Mouse (Mus musculus) brain, embryonic 14.5 days (tissue): ENCODE data around the gene Zfp148. TPM values are rescaled to one million over a fixed set of nuclear protein-coding genes. Genes with fewer than 3 reads are reported as not detected.

Experiments
- DNase-seq: peaks from one replicate; pipeline ENCODE4 v3.0.0-alpha.2; 2011; ENCODE audit warnings: low read depth
- CTCF ChIP-seq: fragments of 200-500 bp; IDR thresholded peaks from 2 replicates; pipeline ENCODE4 v1.5.1; 2012; ENCODE audit warnings: inconsistent platforms, mild to moderate bottlenecking, moderate library complexity, borderline replicate concordance; ENCODE audit not compliant: insufficient read depth, insufficient read length; ENCODE audit errors: extremely low read depth
- POLR2A ChIP-seq: fragments of 200-500 bp; IDR thresholded peaks from 2 replicates; pipeline ENCODE4 v1.6.1; 2012; ENCODE audit warnings: mild to moderate bottlenecking, inconsistent platforms, borderline replicate concordance; ENCODE audit not compliant: poor library complexity, insufficient read depth, insufficient read length, severe bottlenecking; ENCODE audit errors: extremely low read depth
- polyA plus RNA-seq: library from polyadenylated mRNA; depleted of rRNA; stranded (reverse); fragments of >200 nt; gene quantifications from 2 replicates; pipeline ENCODE4 v1.2.3, GENCODE M21; 2012

Gene Zfp148
- polyA plus RNA-seq, 1 experiment: 30.8 TPM

DNA sequence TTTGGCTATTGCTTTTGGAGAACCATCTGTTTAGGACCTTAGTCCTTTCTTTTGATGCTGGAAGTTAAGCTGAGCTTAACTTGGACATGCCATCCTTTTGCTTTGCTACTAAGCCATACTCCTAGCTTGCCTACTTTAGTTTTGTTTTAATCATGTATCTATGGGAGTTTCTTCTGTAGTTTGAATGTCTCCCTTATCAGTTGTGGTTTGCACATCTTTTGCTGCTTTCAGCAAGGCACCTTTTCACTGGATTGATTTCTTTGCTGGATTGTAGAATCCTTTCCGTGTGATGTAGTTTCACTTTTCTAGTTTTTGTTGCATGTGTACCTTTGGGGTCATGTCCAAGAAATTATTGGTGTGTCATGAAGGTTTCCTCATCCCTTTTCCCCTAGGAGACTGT, 30.0 kb downstream of the Zfp148 start:
- DNase-seq: no peak
- TF ChIP-seq POLR2A (no peak), CTCF (no peak)

DNA sequence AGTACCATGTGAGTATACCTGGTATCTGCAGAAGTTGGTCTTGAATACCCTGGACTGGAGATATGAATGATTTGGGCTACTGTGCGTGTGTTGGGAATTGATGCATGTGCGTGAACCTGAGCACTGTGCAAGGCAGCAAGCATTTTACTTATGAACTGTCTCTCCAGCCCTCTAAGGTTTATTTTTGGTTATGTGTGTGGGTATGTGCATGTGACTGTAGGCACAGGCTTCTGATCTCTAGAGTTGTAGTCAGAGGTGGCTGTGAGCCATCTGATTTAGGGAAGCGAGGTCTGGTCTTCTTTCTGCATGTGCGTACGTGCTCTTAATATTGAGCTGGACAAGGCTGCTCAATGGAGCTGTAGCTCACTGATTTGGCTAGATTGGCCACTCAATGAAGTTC, 33.6 kb downstream of the Zfp148 start:
- no peak for DNase-seq

DNA sequence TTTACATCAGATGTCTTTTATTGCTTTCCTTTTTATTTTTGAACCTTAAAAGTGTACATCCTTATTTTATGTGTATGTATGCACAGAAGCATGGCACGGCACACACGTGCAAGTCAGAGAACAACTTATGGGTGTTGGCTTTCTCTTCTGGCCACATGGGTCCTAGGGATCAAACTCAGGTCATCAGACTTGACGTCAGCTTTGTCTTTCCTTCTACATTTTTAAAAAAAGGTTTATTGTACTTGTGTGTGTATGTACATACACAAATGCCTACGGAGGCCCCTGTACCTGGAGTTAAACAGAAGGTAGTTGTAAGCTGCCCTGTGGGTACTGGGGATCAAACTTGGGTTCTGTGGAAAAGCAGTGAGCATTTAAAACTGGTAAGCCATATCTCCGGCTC, 35.0 kb downstream of the Zfp148 start:
- TF ChIP-seq CTCF (no peak), POLR2A (no peak)
- DNase-seq: no peak

More for the DNA sequence above, 33.6 kb downstream of the Zfp148 start:
- TF ChIP-seq POLR2A (no peak), CTCF (no peak)

DNA sequence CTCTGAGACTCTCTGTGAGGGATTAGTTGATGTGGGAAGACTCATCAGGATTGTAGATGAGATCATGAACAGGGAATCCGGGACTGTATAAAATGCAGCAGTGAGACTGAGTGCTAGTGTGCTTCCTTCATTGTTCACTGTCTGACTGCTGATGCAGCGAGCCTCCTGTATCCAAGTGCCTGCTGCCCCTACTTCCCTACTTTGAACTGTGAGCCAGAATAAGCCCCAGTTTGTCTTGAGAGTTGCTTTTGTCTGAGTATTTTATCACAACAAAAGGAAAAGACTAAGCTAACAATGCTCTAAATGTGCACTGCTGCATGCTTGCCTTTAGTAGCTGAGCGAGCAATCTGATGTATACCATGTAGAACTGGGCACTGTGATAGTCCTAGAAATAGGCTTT, 47.7 kb downstream of the Zfp148 start:
- peak; percentile 64 for DNase-seq
- TF ChIP-seq POLR2A (no peak), CTCF (no peak)

DNA sequence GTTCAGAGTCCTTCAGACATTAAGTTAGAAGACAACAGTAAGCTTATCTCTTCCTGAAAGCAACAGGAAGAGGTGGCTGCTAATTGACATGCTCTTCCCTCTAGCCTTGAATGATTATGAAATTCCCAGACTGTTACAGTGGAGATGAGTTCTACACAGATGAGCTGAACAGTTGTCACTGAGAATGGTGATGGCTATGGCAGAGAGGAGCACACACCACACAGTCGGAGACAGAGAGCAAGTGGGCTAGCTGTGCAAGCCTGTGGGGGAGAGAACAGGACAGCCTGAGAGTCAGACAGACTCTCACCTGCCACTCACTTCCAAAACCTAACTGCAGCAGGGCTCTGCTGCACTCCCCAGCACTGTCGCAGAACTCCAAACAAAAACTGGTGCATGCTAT, 51.0 kb downstream of the Zfp148 start:
- TF ChIP-seq CTCF (no peak), POLR2A (no peak)
- no peak for DNase-seq

DNA sequence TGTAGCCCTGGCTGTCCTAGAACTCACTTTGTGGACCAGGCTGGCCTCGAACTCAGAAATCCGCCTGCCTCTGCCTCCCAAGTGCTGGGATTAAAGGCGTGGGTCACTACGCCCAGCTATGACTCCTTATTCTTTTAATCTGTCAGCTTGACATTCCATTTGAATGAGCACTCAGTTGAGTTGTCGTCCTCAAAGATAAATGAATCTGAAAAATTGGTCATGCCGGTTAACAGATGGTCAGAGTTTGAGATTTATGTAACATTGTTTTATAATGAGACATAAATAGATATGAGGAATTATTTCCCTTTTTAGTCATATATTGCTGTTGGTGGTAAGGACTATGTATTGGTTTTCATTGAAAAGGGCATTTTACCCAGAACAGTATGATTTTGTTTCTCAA, 60.4 kb downstream of the Zfp148 start:
- TF ChIP-seq CTCF (no peak), POLR2A (no peak)
- DNase-seq: no peak

DNA sequence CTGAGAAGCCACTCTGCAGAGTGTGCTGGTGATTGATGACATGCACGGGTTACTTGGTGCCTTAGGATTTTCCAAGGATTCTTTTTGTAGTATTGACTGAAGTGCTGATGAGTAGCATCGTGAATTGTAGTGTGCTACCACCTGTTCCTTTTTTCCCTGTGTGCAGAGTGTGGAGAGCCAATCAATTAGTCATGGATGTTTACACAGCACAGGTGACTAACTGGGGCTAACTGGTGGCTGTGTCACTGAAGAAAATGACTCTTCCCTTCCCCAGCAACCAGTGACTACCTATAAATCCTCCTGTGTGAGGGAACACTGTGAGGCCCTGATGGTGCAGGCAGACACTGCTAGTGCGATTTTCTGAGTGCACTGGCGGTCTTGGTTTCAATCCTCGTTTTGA, 66.2 kb downstream of the Zfp148 start:
- TF ChIP-seq POLR2A (no peak), CTCF (no peak)
- DNase-seq: no peak

DNA sequence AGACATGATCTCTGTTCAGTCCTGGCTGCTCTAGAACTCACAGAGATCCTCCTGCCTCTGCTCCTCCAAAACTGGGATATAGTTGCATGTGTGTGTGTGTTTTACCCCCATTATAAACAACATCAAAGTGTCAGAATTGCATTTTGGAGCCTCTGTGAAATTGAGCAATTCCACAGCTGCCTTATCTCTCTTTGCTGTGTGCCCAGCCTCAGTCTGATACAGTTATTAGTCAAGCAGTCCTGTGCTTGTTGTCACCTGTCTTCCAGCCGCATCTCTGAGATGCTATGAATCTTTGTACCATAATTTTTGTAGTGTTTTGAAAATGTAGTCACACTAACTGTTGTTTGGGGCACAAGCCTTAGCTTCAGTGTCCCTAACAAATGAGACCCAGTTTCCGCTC, 73.2 kb downstream of the Zfp148 start:
- TF ChIP-seq CTCF (no peak), POLR2A (no peak)
- DNase-seq: no peak

DNA sequence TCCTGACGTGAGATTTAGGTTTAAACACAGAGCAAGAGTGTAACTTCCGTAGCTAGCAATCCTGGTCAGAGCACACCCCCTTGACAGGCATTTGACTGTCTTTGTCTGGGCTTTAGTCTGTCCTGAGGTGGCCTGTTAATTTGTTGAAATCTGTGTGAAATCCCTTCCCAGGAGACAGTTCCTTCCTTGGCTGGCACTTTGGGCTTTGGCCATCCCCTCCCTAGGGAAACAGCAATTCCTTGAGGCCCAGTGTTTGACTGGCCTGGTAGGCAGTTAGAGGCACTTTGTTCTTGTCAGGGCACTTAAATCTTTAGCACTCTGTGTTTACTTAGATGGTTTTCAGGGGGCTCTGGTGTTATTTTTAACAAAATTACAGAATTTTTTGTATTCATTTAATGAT, 73.7 kb downstream of the Zfp148 start:
- TF ChIP-seq CTCF (no peak), POLR2A (no peak)
- no peak for DNase-seq

DNA sequence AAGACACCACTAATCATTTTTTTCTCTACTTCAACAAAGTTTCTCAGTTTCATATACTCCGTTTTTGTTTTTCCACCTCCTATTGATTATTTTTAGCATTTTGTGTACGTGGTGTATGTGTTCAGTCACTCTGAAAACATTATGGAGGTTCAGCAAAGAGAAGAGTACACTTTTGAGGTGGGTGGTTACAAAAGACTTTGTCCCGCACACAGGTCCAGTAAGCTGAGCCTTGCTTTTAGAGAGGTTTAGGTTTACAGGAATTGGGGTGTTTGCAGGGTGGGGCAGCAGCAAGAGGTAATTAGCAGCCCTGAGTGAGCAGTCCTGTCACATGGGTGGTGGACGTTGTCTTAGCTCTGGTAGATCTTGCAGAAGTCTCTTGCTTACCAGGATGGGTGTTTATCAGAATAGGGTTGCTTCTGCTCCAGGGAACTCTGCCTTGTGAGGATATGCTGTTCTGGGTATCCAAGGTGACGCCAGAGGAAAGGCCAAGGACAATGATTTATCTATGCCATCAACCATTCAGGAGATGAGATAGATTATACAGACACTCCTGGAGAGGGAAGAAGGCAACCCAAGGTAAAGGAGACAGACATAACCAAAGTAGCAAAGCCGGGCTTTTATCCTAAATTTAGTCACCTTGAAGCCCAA, 74.8 kb downstream of the Zfp148 start:
- DNase-seq: no peak
- TF ChIP-seq CTCF (no peak), POLR2A (no peak)

DNA sequence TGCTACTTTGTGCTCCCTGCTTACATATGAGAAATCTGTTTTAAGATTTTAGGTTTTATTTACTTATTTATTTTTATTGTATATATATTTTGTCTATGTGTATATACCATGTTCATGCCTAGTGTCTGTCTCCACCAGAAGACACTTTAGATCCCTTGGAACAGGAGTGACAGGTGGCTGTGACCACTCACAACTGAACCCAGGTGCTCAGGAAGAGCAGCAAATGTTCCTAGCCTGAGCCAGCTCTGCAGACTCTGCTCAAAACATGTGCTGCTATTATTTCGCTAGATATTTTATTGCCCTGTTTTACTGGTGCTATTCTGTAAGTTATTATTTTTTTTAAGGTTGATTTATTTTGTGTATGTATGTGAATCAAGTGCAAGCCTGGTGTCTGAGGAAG, 78.5 kb downstream of the Zfp148 start:
- DNase-seq: no peak
- TF ChIP-seq CTCF (no peak), POLR2A (no peak)

DNA sequence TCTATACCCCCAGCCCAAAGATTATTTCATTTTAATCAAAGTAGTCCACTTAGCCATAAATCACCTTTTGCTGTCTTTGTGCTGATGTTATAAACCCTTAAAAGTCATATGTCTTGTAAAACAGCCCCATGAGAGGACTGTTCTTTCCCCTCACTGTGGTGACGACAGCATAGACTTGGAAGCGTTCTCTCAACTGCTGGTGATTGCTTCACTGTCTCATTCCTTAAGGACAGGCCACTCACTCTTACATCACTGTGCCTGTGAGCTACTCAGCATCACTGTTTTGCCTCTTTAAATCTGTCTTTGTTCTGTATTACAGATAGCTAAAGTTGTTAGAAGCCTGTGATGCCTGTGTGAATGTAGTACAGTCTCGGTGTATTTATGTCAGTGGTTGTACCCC, 80.8 kb downstream of the Zfp148 start:
- no peak for TF ChIP-seq CTCF
- TF ChIP-seq POLR2A: no peak

More for the DNA sequence above, 80.8 kb downstream of the Zfp148 start:
- no peak for DNase-seq
